Mouse (Mus musculus) intestine, embryonic 15.5 days (tissue): ENCODE results near the gene Neu2. TPM values are rescaled to one million over a fixed set of nuclear protein-coding genes. Genes with fewer than 3 reads are reported as not detected.
A peak's percentile ranks its signal among the peaks of the same experiment; 100 is the strongest.

ENCODE experiments used
- ATAC-seq: fragments of 200-750 bp; cut with Nextera tagmentation; 2 replicates; pipeline ENCODE4 v1.8.0; 2017; ENCODE audit warnings: moderate TSS enrichment, moderate library complexity
- H3K27ac ChIP-seq: fragments of 300-500 bp; sonication (generic); 2 replicates; pipeline ENCODE4 v1.5.1; 2015; ENCODE audit warnings: mild to moderate bottlenecking, inconsistent platforms
- H3K27me3 ChIP-seq: fragments of 300-500 bp; sonication (generic); replicated peaks from 2 replicates; pipeline ENCODE4 v1.6.1; 2015; ENCODE audit warnings: inconsistent platforms
- H3K36me3 ChIP-seq: fragments of 300-500 bp; sonication (generic); 2 replicates; pipeline ENCODE4 v1.6.1; 2015; ENCODE audit warnings: inconsistent platforms
- H3K4me1 ChIP-seq: fragments of 300-500 bp; sonication (generic); replicated peaks from 2 replicates; pipeline ENCODE4 v1.6.1; 2015; ENCODE audit warnings: inconsistent platforms
- H3K4me2 ChIP-seq: fragments of 300-500 bp; sonication (generic); replicated peaks from 2 replicates; pipeline ENCODE4 v1.6.1; 2015; ENCODE audit warnings: mild to moderate bottlenecking, inconsistent platforms
- H3K4me3 ChIP-seq: fragments of 300-500 bp; sonication (generic); replicated peaks from 2 replicates; pipeline ENCODE4 v1.5.1; 2015; ENCODE audit warnings: inconsistent platforms
- H3K9ac ChIP-seq: fragments of 300-500 bp; sonication (generic); 2 replicates; pipeline ENCODE4 v1.6.1; 2015; ENCODE audit warnings: inconsistent platforms
- H3K9me3 ChIP-seq: fragments of 300-500 bp; sonication (generic); 2 replicates; pipeline ENCODE4 v1.6.1; 2016; ENCODE audit warnings: inconsistent platforms
- WGBS: fragments of 180-500 bp; shearing (Covaris S2); methylation state at CpG from one replicate; pipeline ENCODE4 v1.1.7; 2015; 5-methylcytosine and 5-hydroxymethylcytosine counted together
- polyA plus RNA-seq: library from polyadenylated mRNA; unstranded; fragments of >200 nt; fragmentation: Nextera tagmentation; extraction: Ambion mirVana; gene quantifications from 2 replicates; pipeline ENCODE4 v1.2.1, GENCODE M21; 2015

Neu2 gene
- polyA plus RNA-seq, 1 experiment from 2014 or later = 3.2 TPM

DNA sequence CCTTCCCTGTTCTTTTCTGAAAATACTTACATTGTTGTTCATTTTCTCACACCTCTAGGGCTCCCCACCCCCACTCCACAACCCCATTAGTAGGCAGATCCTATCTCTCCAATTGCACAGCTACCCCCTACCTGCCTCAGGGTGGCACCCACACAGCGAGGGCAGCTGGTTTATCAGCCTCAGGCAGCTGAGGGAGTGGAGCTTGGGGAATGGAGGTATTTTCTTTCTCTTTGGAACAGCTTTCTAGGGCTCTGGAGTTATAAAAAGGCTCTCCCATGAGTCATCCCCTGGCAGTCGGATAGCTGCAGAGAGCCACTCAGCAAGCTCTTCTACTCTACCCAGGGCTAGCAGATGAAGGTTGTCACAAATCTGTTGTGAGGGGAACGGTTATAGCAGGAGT, 84.6 kb downstream of the Neu2 start:
- Histone ChIP-seq H3K4me1 (no peaks in the 10 kb centered on the region), H3K27me3 (no peaks in the 10 kb centered on the region), H3K9me3 (no peaks in the 10 kb centered on the region), H3K9ac (no peak overlapping the region), H3K36me3 (no peaks in the 10 kb centered on the region), H3K27ac (no peak overlapping the region), H3K4me2 (no peak overlapping the region), H3K4me3 (no peak overlapping the region)
- 61% methylated on average over 3 of the region's 3 CpGs for WGBS
- no peak; the same call in 1 of the 2 replicates for ATAC-seq

DNA sequence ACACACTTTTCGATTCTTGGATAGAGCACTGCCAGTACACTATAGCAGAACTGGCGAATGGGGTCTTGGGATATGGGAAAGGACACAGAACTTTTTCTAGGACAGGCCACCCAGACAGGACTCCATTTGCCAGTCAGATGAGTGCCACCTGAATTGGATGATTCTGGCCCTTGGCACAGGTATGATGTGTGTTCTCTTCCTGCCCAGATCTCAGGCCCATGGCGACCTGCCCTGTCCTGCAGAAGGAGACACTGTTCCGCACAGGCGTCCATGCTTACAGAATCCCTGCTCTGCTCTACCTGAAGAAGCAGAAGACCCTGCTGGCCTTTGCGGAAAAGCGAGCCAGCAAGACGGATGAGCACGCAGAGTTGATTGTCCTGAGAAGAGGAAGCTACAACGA, 85.0 kb downstream of the Neu2 start:
- ATAC-seq = no peak
- 91% methylated on average over 10 of the region's 10 CpGs for WGBS
- Histone ChIP-seq H3K27ac (no peak overlapping the region), H3K9me3 (no peaks in the 10 kb centered on the region), H3K4me3 (no peak overlapping the region), H3K36me3 (no peaks in the 10 kb centered on the region), H3K4me2 (no peak overlapping the region), H3K4me1 (no peaks in the 10 kb centered on the region), H3K27me3 (no peaks in the 10 kb centered on the region), H3K9ac (no peak overlapping the region)

- Histone ChIP-seq H3K9ac (no peak overlapping the region), H3K27ac (no peak overlapping the region), H3K9me3 (no peaks in the 10 kb centered on the region), H3K36me3 (no peaks in the 10 kb centered on the region), H3K4me1 (no peaks in the 10 kb centered on the region), H3K4me2 (no peak overlapping the region), H3K4me3 (no peak overlapping the region), H3K27me3 (no peaks in the 10 kb centered on the region)
- 79% methylated on average over 7 of the region's 7 CpGs for WGBS
- ATAC-seq = no peak
Observed at GRCm38 (mm10) chr1:87600533-87600932, 90.8 kb downstream of the Neu2 start.

- no peak overlapping the region for H3K4me2 ChIP-seq
- no peaks in the 10 kb centered on the region for H3K27me3 ChIP-seq
- no peaks in the 10 kb centered on the region for H3K9me3 ChIP-seq
- 80% methylated on average over 2 of the region's 2 CpGs for WGBS
- no peaks in the 10 kb centered on the region for H3K4me1 ChIP-seq
- no peaks in the 10 kb centered on the region for H3K36me3 ChIP-seq
- no peak overlapping the region for H3K9ac ChIP-seq
- ATAC-seq = no peak
- H3K27ac ChIP-seq = no peak overlapping the region
- H3K4me3 ChIP-seq = no peak overlapping the region
Observed at GRCm38 (mm10) chr1:87601801-87602200, 92.1 kb downstream of the Neu2 start.

- H3K9me3 ChIP-seq = no peaks in the 10 kb centered on the region
- WGBS = 90% methylated on average over 5 of the region's 5 CpGs
- H3K4me3 ChIP-seq = no peak overlapping the region
- no peaks in the 10 kb centered on the region for H3K4me1 ChIP-seq
- H3K27ac ChIP-seq = no peak overlapping the region
- H3K4me2 ChIP-seq = no peak overlapping the region
- no peaks in the 10 kb centered on the region for H3K27me3 ChIP-seq
- H3K9ac ChIP-seq = no peak overlapping the region
- ATAC-seq = no peak
- H3K36me3 ChIP-seq = no peaks in the 10 kb centered on the region
Observed at GRCm38 (mm10) chr1:87603389-87603788, 93.7 kb downstream of the Neu2 start.

GRCm38 (mm10) chr1:87605296-87605695, 95.6 kb downstream of the Neu2 start:
- Histone ChIP-seq H3K27me3 (no peaks in the 10 kb centered on the region), H3K36me3 (no peaks in the 10 kb centered on the region), H3K27ac (no peak overlapping the region), H3K4me2 (no peak overlapping the region), H3K4me1 (no peaks in the 10 kb centered on the region), H3K9me3 (no peaks in the 10 kb centered on the region), H3K9ac (no peak overlapping the region), H3K4me3 (no peak overlapping the region)
- 86% methylated on average over 2 of the region's 2 CpGs for WGBS
- no peak for ATAC-seq

DNA sequence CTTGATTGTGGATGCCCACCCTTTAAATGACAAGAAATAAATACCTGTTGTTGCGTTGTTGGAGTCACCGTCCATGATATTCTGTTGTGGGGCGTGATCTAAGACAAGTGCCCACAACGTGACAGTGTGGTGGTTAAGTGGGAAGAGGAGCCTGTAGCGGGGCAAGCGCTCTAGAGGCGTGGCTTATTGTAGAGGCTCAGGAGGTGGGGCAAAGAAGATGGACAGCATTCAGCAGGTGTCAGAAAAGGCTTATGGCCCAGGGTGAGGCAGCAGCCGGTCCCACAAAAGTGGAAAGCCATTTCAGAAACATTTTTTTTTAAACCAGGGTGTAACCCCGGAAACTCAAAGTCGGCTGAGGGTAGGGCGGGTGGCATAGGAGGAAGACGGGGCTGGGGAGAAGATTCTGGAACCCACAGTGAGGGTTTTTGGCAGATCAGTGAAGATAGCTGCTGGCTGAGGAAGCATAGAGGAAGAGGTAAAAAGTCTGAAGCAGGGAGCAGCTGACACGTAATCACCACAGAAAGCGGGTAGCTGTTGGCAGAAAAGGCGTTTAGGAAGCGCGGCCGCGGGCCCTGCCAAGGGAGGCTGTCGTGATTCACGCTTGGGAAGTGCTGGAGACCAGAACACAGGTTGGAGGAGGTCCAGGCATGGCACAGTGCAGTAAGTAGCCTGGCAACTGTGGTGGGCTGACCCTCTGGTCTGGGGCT, 97.8 kb downstream of the Neu2 start:
- Histone ChIP-seq H3K36me3 (no peaks in the 10 kb centered on the region), H3K27me3 (no peaks in the 10 kb centered on the region), H3K4me2 (no peak overlapping the region), H3K4me1 (no peaks in the 10 kb centered on the region), H3K27ac (no peak overlapping the region), H3K4me3 (no peak overlapping the region), H3K9ac (no peak overlapping the region), H3K9me3 (no peaks in the 10 kb centered on the region)
- no peak for ATAC-seq
- 79% methylated on average over 21 of the region's 21 CpGs for WGBS

- WGBS = 35% methylated on average over 7 of the region's 7 CpGs
- H3K4me3 ChIP-seq = no peak overlapping the region
- ATAC-seq = peak; percentile 69
Observed at GRCm38 (mm10) chr1:87608416-87609046, 98.8 kb downstream of the Neu2 start.

DNA sequence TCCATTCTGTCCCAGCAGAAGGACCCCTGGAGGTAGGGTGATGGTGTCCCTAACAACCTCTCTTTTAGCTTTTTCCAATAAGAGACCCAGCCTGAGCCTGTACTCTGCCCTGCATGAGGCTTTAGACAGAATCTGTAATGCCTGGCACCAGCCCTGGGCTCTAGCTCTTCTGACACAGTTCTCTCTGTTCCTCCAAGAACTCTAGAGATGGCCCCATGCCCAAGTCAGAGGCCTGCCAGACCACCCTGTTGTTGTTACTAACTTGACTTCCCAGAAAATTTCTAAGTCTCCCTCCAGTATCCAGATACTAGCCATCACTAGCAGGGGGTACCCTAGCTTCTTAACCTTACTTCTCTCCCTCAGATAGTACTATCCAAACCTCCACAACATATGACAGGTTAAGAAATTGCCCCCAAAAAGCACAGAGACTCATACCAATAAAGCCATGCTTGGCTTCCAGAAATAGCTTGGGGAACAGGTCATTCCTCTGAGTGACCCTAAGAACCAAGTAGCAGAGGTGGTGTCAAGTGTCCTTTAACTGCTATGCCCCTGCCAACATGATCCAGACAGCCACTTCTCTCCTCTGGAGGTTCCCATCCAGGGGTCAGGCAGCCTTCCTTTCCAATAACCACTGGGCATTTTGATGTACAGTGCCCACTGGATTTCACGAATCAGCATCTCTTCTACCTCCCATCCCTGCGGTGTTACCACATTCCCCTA, 105.0 kb downstream of the Neu2 start:
- Histone ChIP-seq H3K4me1 (no peaks in the 10 kb centered on the region), H3K27ac (no peak overlapping the region), H3K4me2 (no peak overlapping the region), H3K9ac (no peak overlapping the region), H3K27me3 (no peaks in the 10 kb centered on the region), H3K36me3 (no peaks in the 10 kb centered on the region), H3K9me3 (no peaks in the 10 kb centered on the region), H3K4me3 (no peak overlapping the region)
- ATAC-seq = no peak
- WGBS = 86% methylated on average over 2 of the region's 2 CpGs

More at GRCm38 (mm10) chr1:87608416-87609046, 98.8 kb downstream of the Neu2 start:
- Histone ChIP-seq H3K4me2 (no peak overlapping the region), H3K9me3 (no peaks in the 10 kb centered on the region), H3K9ac (no peak overlapping the region), H3K27ac (no peak overlapping the region), H3K4me1 (no peaks in the 10 kb centered on the region), H3K36me3 (no peaks in the 10 kb centered on the region), H3K27me3 (no peaks in the 10 kb centered on the region)

DNA sequence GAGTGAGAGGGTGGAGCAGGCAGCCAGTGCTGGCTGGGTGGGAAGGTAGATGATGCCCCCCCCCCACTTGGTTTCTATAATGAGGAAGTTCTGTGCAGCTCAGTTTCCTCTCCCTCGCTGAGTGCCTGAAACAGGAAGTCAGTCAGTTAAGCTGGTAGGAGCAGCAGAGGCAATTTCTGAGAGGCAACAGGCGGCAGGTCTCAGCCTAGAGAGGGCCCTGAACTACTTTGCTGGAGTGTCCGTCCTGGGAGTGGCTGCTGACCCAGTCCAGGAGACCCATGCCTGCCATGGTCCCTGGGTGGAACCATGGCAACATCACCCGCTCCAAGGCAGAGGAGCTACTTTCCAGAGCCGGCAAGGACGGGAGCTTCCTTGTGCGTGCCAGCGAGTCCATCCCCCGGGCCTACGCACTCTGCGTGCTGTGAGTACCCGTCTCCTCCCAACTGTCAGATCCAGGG, 110.6 kb downstream of the Neu2 start, which contains the start of gene Inpp5d:
Inpp5d (plus strand) TSS at position 102 of the 458 bp plus-strand sequence.
- H3K27ac ChIP-seq = peak within 1 kb of the TSS; percentile 20; the same call in 1 of the 2 replicates
- no peaks in the 10 kb centered on the region for H3K4me1 ChIP-seq
- H3K27me3 ChIP-seq = no peaks in the 10 kb centered on the region
- H3K36me3 ChIP-seq = no peaks in the 10 kb centered on the region
- 69% methylated on average over 12 of the region's 12 CpGs for WGBS
- no peak; the same call in 1 of the 2 replicates for ATAC-seq
- H3K9ac ChIP-seq = no peak within 1 kb of the TSS
- H3K4me3 ChIP-seq = peak within 1 kb of the TSS; percentile 15
- no peaks in the 10 kb centered on the region for H3K9me3 ChIP-seq
- peak within 1 kb of the TSS; percentile 31 for H3K4me2 ChIP-seq

DNA sequence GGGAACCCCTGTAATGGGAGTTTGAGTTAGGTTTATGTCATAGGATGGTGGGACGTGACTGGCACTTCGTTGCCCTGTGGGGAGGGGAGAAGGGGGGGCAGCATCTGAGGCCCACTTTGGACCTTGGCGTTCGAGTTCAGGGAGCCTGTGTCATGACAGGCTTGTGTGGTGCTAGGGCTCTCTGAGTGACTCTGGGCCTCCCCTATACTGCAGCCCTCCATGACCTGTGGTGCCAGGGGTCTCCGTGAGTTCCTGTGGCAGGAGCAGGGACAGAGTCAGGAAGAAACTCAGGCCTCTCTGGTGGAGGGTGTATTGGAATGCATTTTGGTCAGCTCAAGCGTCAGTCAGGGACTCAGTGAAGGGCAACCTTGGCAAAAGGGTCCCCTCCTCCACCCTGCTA, 111.0 kb downstream of the Neu2 start:
- no peaks in the 10 kb centered on the region for H3K9me3 ChIP-seq
- peak overlapping the region; percentile 31 for H3K4me2 ChIP-seq
- no peaks in the 10 kb centered on the region for H3K27me3 ChIP-seq
- H3K9ac ChIP-seq = no peak overlapping the region
- no peak for ATAC-seq
- peak overlapping the region; percentile 15 for H3K4me3 ChIP-seq
- H3K27ac ChIP-seq = peak overlapping the region; percentile 20; the same call in 1 of the 2 replicates
- H3K36me3 ChIP-seq = no peaks in the 10 kb centered on the region
- H3K4me1 ChIP-seq = no peaks in the 10 kb centered on the region
- WGBS = 84% methylated on average over 6 of the region's 6 CpGs

GRCm38 (mm10) chr1:87621146-87621857, 111.6 kb downstream of the Neu2 start:
- Histone ChIP-seq H3K27ac (no peak overlapping the region), H3K27me3 (no peaks in the 10 kb centered on the region), H3K9ac (no peak overlapping the region), H3K9me3 (no peaks in the 10 kb centered on the region), H3K4me1 (no peaks in the 10 kb centered on the region), H3K4me2 (no peak overlapping the region), H3K36me3 (no peaks in the 10 kb centered on the region), H3K4me3 (peak overlapping the region; percentile 15; the same call in 1 of the 2 replicates)
- ATAC-seq = no peak
- WGBS = 75% methylated on average over 9 of the region's 9 CpGs
